Mouse (Mus musculus) ZHBTc4 (cell line): ENCODE data around the gene Uhrf1bp1.

ENCODE experiments used
- DNase-seq: peaks from one replicate; pipeline ENCODE4 v3.0.0-alpha.2; 2011; ENCODE audit warnings: low read depth, low spot score

The Uhrf1bp1 gene

DNA sequence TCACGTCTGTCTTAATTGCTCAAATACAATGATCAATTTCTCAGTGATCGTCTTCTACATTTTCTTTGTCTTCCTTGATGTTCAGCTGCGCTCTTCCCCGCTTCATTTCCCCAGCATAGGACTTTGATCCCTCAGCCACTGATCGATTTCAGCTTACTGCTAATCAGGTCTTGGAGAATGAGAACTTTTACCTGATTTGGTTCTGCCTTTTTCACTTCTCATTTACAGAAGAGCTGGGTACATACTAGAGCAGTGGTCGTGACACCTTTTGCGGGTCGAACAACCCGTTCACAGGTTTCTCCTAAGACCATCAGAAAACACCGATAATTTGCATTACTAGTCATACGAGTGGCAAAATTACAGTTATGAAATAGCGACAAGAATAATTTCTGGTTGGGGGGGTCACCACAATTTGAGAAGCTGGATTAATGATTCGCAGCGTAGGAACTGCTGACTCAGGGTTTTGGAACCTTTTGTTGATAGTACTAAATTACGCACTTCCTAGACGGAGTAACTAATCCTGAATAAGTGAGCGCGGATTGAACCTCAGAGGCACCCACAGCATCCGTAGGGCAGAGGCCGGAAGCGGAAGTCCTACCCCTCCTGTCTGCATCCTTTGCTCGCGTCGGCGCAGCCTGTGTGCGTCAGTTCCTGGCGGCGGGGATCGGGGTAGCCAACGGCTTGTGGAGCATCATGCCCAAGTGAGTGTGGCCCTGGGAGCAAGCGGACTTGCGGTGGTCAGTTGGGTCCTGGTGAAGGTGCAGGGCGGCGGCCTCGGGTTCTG lies 16.6 kb upstream of the Uhrf1bp1 start:
- DNase-seq = peak; percentile 97

DNA sequence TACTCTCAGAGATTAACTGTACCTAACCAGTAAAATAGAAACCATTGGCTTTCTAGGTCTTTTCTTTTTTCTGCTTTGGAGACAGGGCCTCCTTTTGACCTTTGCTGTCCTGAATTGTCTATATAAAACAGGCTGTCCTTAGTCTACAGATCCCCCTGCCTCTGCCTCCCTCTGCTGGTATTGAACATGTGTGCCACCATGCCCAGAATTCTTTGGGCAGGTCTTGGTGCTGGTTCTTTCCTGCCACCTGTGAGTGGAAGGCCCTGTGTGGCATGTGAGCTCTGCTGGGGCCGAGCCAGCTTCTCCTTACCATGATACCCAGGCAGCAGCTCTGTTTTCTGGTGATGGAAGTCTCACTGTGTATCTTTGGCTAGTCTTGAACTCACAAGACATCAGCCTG lies 7.9 kb upstream of the Uhrf1bp1 start:
- no peak for DNase-seq

DNA sequence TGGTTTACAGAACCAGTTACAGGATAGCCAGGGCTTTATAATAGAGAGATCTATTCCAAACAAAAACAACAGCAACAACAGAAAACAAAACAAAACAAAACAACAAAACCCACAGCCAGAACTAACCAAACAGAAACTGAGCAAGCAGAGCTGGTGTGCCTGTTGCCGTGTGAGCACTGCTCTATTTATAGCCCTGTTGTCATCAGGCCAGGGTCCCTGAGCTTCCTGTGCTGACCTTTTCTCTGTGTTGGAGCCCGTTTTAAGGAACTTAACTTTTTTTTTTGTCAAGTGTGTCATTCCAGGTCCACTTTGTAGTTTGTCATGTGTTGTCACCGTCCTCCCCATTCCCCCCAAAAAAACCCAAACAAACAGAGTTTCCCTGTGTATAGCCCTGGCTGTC lies 5.2 kb upstream of the Uhrf1bp1 start:
- no peak for DNase-seq

DNA sequence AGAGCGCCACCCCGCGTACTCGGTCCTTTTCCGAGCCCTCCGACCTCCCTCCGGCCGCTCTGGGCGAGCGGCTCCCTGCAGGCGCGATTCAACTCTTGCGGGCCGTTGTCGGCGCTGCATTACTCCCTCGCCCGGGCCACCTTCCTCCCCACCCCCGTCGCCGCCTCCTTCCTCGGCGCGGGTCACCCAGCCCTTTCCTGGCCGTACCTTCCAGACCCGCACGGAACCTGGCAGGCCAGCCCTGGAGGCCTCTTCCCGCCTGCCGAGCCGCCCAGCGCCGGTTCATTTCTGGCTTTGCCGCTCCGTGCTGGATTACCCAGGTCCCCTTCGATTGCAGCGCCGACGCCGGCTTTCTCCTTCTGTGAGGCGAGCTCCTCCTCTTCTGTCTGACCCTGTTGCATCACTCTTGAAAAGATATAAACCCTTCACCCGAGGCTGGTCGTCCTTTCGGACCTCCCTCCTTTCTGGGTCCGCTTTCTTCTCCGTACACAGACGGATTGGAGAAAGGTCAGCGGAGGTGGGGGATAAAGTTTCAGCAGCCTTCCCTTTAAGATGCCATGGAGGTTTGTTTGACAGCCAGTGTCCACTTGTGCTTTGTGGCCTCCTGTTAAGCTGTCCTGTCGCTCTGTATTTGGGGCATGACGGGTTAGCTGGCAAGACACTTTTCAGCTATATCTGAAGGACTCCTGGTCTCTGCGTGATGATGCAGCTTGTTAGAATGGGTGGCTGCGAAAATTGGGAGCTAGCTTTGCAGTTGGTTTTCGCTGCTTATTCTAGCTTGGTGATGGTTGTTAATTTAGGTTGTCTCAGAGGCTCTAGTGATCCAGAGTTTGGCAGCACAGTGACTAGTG lies 782 bp downstream of the Uhrf1bp1 start:
- peak; percentile 67 for DNase-seq

DNA sequence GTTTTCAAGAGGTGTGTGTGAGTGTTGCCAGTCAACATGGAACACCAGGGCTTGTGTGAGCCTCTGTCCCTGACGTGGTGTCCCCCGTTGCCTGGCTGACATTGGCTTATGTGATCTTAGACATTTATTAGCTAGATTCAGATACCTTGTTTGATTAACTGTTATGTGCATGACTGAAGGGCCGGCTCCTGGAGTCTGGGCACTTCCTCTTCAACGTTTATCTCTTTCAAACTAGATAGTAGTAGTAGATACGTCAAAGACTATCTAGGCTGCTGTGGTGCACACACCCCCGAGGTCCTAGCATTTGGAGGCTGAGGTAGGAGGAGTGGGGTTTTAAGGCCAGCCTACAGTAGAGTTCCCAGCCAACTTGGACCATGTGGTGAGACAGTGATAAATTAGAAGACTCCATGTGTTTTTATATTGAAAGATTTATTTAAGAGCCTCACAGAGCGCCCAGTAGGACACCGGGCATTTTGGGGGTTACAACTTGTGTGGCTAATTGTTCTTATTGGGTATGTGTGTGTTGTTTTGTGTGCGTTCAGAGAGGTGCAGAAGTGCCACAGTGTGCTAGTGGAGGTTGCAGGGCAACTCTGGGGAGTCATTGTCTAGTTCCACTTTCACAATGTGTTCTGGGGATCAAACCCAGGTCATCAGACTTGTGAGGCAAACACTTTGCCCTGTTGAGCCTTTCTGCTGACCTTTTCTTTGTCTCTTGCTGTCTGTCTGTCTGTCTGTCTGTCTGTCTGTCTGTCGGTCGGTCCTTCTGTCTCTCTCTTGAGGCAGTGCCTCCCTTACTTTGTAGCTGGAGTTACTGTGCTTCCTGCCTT lies 1.6 kb downstream of the Uhrf1bp1 start:
- no peak for DNase-seq

DNA sequence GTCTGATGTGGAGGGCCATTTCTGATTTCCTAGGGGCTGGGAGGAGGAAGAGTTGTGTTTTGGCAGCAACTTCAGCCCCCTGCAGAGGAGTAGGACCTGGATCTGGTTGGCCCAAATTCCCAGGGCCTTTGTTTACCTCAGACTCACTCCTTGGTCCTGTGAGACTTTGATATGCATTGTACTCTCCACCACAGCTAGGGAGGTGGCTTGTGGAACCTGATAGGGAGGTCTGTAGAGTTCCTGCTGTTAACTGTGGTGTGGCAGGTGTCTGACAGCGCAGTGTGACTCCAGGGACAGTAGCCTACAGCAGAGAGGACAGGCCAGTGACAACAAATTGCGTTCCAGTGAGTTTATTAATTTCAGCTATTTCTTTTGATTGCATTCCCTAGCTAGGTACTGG lies 2.9 kb downstream of the Uhrf1bp1 start:
- DNase-seq = peak; percentile 51

DNA sequence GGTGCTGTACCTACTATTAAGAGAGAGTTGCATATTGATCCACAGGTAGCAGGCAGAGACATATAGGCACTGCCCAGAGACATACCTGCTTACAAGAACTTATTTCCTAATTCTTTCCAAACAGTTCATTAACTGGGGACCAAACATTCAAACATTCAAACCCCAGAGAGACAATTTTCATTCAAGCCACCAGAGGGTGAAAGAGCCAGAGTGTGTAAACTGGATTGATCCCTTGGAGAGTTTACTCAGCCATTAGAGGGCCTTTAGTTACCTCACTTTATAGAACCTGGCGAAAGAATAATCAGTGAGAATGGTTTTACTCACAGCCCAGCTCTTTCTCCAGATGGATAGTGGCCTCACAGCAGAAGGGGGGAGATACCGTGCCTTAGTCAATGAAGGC lies 9.2 kb downstream of the Uhrf1bp1 start:
- DNase-seq = no peak

DNA sequence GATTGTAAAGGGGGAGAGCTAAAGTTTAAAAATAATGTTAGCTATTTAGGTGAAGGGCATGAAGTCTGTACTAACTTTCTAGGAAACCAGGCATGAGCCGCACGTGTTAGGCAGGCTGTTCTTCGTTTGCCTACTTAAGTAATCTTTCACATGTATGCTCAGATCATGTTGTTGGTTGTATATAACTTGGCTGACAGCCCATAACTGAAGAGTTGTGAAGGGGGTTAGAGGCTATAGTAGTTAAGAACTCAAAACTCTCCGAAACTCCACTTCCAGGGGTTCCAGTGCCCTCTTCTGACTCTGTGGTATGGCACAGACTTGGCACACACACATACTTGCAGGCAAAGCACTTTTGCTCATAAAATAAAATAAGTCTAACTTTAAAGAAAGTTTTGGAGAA lies 10.5 kb downstream of the Uhrf1bp1 start:
- no peak for DNase-seq

DNA sequence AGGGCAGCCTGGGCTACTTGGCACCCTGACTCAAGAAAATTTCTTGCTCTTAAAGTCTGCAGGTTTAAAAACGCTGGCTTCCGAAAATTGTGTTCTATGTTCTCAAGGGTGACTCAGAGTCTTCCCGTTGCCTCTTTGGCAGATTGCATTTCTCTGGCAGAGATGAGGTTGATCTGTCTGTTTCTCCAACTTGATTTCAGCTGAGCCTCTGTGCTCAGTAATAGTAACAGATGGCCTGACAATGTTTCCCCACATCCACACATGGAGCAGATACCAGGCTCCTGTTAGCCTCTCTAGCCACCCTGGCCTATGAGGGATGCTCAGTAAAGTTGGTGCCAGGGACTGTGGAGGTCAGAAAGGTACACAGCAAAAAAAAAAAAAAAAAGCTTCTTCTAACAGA lies 15.6 kb downstream of the Uhrf1bp1 start:
- no peak for DNase-seq

DNA sequence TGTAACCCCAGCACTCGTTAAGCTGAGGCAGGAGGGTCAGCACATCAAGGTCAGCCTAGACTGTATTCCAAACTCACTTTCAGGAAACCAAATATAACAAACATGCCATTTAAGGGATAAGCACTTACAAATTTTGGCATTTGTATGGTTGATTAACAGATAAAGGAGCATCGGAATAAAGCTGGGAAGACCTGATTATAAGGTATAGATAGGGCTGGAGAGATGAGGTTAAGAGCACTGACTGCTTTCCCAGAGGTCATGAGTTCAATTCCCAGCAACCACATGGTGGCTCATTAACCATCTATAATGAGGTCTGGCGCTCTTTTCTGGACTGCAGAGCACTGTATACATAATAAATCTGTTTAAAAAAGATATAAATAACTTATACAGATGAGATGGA lies 17.3 kb downstream of the Uhrf1bp1 start:
- DNase-seq = no peak

DNA sequence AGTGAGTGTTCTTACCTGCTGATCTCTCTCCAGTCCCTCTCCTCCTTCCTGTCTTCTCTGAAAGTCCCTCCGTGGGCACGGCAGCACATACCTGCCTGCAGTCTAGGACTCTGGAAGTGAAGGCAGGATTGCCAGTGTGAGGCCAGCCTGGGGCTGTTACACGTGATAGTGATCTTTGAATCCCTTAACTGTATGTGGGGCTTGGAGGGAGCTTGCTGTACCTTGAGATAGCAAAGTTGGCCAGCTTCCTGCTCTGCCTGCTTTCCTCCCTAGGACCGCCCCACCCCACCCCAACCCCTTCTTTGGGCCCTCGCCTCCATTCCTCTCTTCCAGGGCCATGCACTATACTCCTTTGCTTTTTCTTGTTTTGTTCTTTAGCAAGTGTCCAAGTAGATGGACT lies 18.3 kb downstream of the Uhrf1bp1 start:
- no peak for DNase-seq

DNA sequence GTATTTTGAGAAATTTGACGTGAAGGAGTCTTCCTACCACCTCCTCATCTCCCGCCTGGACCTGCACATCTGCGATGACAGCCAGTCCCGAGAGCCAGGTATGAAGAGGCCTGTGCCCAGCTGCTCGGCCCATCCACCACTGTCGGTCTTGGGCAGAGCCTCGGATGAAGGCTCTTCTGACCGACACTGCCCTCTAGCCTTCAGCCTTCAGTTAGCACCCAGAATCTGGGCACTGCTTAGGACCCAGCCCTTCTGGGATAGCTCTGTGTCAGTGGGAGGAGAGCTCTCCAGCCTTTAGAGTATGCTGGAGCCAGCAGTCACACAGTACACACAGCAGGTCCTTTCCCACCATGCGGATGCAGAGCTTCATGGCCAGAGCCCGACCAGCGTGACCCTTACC lies 25.3 kb downstream of the Uhrf1bp1 start:
- peak; percentile 53 for DNase-seq

DNA sequence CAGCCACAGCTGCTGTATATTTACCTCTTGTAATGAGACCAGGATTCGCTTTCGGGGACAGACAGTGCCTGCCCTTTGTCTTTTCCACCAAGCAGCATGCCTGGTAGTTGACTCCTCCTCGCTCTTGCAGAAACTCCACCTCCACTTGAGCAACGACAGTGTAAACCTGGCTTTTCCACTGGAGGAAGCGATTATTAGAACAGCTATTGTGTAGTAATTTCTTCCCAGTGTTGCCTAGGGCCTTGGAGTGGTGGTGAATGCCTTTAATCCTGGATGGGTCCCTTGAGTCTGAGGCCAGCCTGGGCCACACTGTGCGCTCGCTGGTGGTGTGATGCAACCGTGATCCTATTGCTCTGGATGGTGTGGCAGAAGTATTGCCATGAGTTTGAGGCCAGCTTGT lies 26.9 kb downstream of the Uhrf1bp1 start:
- DNase-seq = no peak

DNA sequence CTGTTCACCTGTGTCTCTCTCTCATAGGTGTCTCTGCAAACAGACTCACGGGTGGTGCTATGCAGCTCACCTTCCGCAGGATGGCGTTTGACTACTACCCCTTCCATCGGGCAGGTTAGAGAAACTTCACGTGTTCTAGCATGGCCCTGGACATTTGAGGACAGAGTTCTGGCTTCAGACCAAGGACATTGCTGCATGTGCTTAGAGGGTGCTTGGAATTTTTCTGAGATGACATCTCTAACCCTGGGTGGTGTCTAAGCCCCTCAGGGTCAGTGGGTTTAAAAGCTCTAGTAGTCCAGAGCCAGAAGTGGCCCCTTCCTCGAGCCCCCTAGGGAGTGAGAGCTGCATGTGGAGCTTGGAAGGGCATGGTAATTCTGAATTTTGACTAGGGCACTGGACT lies 27.8 kb downstream of the Uhrf1bp1 start:
- DNase-seq = no peak

DNA sequence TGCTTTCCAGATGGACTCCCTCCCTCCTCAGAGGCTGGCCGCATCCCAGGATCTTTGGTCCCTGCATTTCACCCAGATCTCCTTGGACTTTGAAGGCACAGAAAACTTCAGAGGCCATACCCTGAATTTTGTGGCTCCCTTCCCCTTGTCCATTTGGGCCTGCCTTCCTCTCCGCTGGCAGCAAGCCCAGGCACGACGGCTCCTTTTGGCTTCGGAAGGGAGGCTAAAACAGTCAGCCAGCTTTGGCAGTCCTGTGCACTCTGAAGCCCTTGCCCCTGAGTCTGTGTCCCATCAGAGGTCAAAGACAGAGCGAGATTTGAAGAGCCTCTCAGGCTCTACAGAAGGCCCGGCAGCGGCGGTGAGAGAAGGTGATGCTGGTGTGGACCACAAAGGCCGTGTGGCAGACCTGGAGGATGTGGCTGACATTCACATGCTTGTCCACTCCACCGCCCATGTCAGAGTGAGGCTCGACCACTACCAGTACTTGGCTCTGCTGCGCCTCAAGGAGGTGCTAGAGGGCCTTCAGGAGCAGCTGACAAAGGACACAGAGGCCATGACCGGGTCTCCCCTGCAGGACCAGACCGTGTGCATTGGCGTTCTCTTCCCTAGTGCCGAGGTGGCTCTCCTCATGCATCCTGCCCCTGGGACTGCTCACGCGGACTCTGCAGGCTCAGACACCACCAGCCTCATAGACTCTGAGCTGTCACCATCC lies 30.4 kb downstream of the Uhrf1bp1 start:
- peak; percentile 39 for DNase-seq

DNA sequence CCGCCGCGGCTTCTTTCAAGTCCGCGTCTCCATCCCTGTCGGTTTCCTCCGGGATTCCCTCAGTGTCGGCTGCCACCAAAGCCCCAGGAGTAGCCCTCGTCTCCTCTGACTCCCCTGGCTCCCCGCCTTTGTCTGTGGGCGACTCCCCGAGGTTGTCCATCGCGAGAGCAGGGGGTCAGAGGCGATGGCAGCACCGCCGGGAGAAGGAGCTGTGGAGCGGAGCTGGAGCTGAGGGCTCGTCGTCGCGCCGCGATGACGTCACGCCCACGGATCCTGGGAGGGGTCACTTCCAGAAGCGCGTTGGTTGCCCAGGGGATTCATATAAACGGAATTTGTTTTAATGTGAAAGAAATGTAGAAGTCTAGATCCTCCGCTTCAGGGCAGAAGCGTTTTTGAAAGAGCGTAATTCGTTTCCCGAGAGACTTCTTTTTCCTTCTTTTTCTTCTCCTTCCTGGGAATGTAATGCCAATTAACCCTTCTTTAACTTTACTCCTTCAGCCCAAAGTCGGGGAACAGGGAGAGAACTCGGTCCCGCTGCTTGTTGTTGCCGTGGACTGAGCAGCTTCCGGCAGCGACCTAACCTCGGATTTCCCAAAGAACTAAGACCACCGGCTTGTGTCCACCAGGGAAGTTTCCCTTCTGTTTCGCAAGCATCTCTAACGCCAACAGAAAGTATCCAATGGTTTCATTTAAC lies 51.4 kb downstream of the Uhrf1bp1 start:
- DNase-seq = peak; percentile 97

DNA sequence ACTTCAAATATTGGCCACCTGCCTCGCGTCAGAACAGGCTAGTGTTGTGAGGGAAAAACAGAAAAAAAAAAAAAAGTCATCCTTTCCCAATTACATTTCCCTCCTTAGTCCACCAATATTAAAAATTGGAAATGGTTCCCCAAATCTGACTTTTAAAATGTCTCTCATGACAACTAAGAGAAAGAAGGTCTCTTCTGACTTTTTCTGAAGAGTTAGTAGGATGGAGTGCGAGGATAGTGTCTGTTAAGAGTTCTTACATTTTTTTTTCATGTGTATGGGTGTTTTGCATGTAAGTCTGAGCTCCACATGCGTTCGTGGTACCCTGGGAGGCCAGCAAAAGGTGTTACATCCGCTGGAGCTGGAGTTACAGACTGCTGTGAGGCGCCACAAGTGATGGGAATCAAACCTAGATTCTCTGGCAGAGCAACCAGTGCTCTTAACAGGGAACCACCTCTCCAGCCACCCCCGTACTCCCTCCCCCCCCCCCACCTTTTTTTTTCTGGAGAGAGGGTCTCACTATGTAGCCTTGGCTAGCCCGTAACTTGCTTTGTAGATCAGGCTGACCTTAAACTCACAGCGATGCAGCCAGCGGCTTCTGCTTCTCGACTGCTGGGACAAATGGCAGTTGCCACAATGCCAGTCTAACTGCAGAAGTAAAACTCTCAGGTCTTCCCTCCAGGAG lies 52.1 kb downstream of the Uhrf1bp1 start:
- DNase-seq = no peak

DNA sequence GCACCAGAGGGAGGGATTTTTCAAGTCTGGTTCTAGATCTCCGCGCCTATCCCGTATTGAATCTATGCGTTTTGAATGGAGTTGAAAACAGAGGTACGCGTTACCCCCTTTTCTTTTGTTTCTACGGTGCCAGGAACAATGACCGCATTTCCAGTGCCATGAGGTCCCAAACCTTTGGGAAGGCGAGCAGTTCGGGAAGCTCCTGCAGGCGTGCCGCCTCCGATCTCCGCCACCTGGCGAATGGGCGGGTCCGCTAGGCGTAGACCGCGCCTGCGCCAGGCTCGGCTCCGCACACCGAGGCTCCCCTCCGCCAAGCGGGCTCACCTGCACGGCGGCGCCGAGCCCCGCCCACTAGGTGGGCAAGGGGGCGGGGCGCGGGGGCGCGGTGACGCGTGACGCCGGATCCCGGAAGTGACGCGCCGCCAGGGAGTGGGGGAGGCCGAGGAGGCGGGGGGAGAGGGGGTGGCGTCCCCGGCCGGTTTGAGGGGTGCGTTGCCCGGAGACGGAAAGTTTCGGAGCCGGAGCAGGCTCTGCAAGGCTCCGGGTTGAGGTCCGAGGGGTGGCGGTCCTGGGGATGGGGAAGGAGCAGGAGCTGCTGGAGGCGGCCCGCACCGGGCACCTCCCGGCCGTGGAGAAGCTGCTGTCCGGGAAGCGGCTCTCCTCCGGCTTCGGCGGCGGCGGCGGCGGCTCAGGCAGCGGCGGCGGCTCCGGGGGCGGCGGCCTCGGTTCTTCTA lies 52.8 kb downstream of the Uhrf1bp1 start, which contains the start of gene Anks1:
TSS of gene Anks1 (plus strand) at position 419 of the 734 bp plus-strand sequence.
- DNase-seq = peak; percentile 92
